Mouse (Mus musculus) CH12.LX (cell line): ENCODE results near the gene Rasgef1a. TPM values are rescaled to one million over a fixed set of nuclear protein-coding genes. Genes with fewer than 3 reads are reported as not detected.

Source experiments
- DNase-seq: peaks from one replicate; pipeline ENCODE4 v3.0.0-alpha.2; 2013; ENCODE audit errors: extremely low read depth
- H3K27ac ChIP-seq: 2 replicates; pipeline ENCODE4 v1.5.1; 2012; ENCODE audit warnings: low read depth, mild to moderate bottlenecking, control low read depth, moderate library complexity; ENCODE audit not compliant: insufficient read depth
- H3K27me3 ChIP-seq: replicated peaks from 2 replicates; pipeline ENCODE3; 2012; ENCODE audit warnings: inconsistent platforms
- H3K36me3 ChIP-seq, 2 experiments: replicated peaks in 1 of 2; 2 replicates each; pipeline versions ENCODE3 to v1.6.1; 2012; ENCODE audit warnings: inconsistent platforms in 1 of 2, low read length in 1 of 2, mild to moderate bottlenecking in 1 of 2, mixed read lengths in 1 of 2, moderate library complexity in 1 of 2; ENCODE audit not compliant: control insufficient read depth in 1 of 2, insufficient read depth in 1 of 2
- H3K4me1 ChIP-seq, 2 experiments: 2 replicates each; pipeline ENCODE4 v1.6.1; 2012; ENCODE audit warnings: inconsistent platforms in 1 of 2, moderate library complexity in 1 of 2; ENCODE audit not compliant: insufficient read depth in 2 of 2, control insufficient read depth in 1 of 2
- H3K4me2 ChIP-seq: 2 replicates; pipeline ENCODE4 v1.6.1; 2012; ENCODE audit warnings: low read depth, mild to moderate bottlenecking, control low read depth; ENCODE audit not compliant: poor library complexity, insufficient read depth, severe bottlenecking
- H3K4me3 ChIP-seq, 3 experiments: fragments of 150-350 bp in 1 of 3; sonication (generic) in 1 of 3; replicated peaks in 1 of 3; 2 replicates each; pipeline versions ENCODE3 to v1.5.1; 2011 to 2012; ENCODE audit warnings: low read depth in 2 of 3, low read length in 2 of 3, mild to moderate bottlenecking in 2 of 3, moderate library complexity in 2 of 3, control low read depth in 1 of 3, improper control_type of control experiment in 1 of 3, inconsistent platforms in 1 of 3, mixed read lengths in 1 of 3; ENCODE audit not compliant: poor library complexity in 1 of 3
- H3K79me2 ChIP-seq: replicated peaks from 2 replicates; pipeline ENCODE4 v1.6.1; 2012; ENCODE audit warnings: mild to moderate bottlenecking, moderate library complexity; ENCODE audit not compliant: control insufficient read depth, poor library complexity, insufficient read depth, severe bottlenecking; ENCODE audit errors: extremely low read depth
- H3K9ac ChIP-seq: 2 replicates; pipeline ENCODE4 v1.6.1; 2012; ENCODE audit warnings: low read depth, mild to moderate bottlenecking, control low read depth, moderate library complexity; ENCODE audit not compliant: insufficient read depth
- H3K9me3 ChIP-seq: replicated peaks from 2 replicates; pipeline ENCODE3; 2012; ENCODE audit warnings: low read length, inconsistent platforms, mixed read lengths
- CTCF ChIP-seq, 2 experiments: IDR thresholded peaks in 1 of 2; conservative IDR thresholded peaks in 1 of 2; 2 replicates each; pipeline ENCODE4 v1.5.1; 2011 to 2012; ENCODE audit warnings: low read depth in 2 of 2, low read length in 2 of 2, improper control_type of control experiment in 1 of 2, inconsistent platforms in 1 of 2, mild to moderate bottlenecking in 1 of 2, moderate library complexity in 1 of 2
- E2F4 ChIP-seq: IDR thresholded peaks from 2 replicates; pipeline ENCODE4 v1.6.1; 2011; ENCODE audit warnings: low read depth, low read length, improper control_type of control experiment; ENCODE audit not compliant: insufficient replicate concordance
- ETS1 ChIP-seq: conservative IDR thresholded peaks from 2 replicates; pipeline ENCODE4 v1.6.1; 2012; ENCODE audit warnings: low read depth, mild to moderate bottlenecking, inconsistent platforms, low read length, improper control_type of control experiment, moderate library complexity
- IRF4 ChIP-seq: IDR thresholded peaks from 2 replicates; pipeline ENCODE4 v1.6.1; 2014; ENCODE audit warnings: low read depth, mild to moderate bottlenecking, inconsistent platforms, low read length, improper control_type of control experiment
- JUN ChIP-seq: IDR thresholded peaks from 2 replicates; pipeline ENCODE4 v1.6.1; 2011; ENCODE audit warnings: low read depth, mild to moderate bottlenecking, low read length, improper control_type of control experiment, moderate library complexity; ENCODE audit not compliant: insufficient read depth
- JUND ChIP-seq: conservative IDR thresholded peaks from 2 replicates; pipeline ENCODE4 v1.6.1; 2011; ENCODE audit warnings: low read depth, low read length, improper control_type of control experiment
- MAFK ChIP-seq: IDR thresholded peaks from 2 replicates; pipeline ENCODE4 v1.6.1; 2011; ENCODE audit warnings: low read length, improper control_type of control experiment; ENCODE audit not compliant: insufficient replicate concordance
- MAZ ChIP-seq: IDR thresholded peaks from 2 replicates; pipeline ENCODE4 v1.6.1; 2012; ENCODE audit warnings: low read depth, mild to moderate bottlenecking, inconsistent platforms, low read length, improper control_type of control experiment, moderate library complexity
- MXI1 ChIP-seq: IDR thresholded peaks from 2 replicates; pipeline ENCODE4 v1.6.1; 2011; ENCODE audit warnings: mild to moderate bottlenecking, low read depth, low read length, improper control_type of control experiment
- NELFE ChIP-seq: IDR thresholded peaks from 2 replicates; pipeline ENCODE4 v1.6.1; 2011; ENCODE audit warnings: low read depth, low read length, improper control_type of control experiment
- PAX5 ChIP-seq: IDR thresholded peaks from 2 replicates; pipeline ENCODE4 v1.6.1; 2012; ENCODE audit warnings: low read length, inconsistent platforms, mixed read lengths
- POLR2AphosphoS2 ChIP-seq: IDR thresholded peaks from 2 replicates; pipeline ENCODE4 v1.6.1; 2011; ENCODE audit warnings: low read depth, low read length, improper control_type of control experiment
- SIN3A ChIP-seq: IDR thresholded peaks from 2 replicates; pipeline ENCODE4 v1.6.1; 2012; ENCODE audit warnings: low read length, improper control_type of control experiment, inconsistent platforms
- TCF12 ChIP-seq: IDR thresholded peaks from 2 replicates; pipeline ENCODE4 v1.6.1; 2014; ENCODE audit warnings: low read depth, mild to moderate bottlenecking, inconsistent platforms, low read length, improper control_type of control experiment
- USF1 ChIP-seq: IDR thresholded peaks from 2 replicates; pipeline ENCODE4 v1.6.1; 2014; ENCODE audit warnings: low read depth, mild to moderate bottlenecking, inconsistent platforms, low read length, improper control_type of control experiment
- ZKSCAN1 ChIP-seq: IDR thresholded peaks from 2 replicates; pipeline ENCODE4 v1.6.1; 2012; ENCODE audit warnings: low read depth, inconsistent platforms, low read length, improper control_type of control experiment, borderline replicate concordance
- dilution Hi-C: fragments of 300-500 bp; cut with MboI; formaldehyde crosslinking; loops from 2 replicates; pipeline ENCODE4 v1.14.3; 2020; ENCODE audit warnings: low sequenced_read_pairs; ENCODE audit not compliant: extremely low pct_unique_long_range_greater_than_20kb, extremely low pct_ligation_motif_present
- in situ Hi-C: fragments of 300-500 bp; cut with MboI; formaldehyde crosslinking; loops from 3 replicates; pipeline ENCODE4 v1.14.3; 2019; ENCODE audit warnings: low sequenced_read_pairs, low pct_ligation_motif_present, low pct_unique_long_range_greater_than_20kb, mixed read lengths
- polyA plus RNA-seq: library from polyadenylated mRNA; unstranded; fragments of >175 nt; gene quantifications from 2 replicates; pipeline ENCODE4 v1.2.1, GENCODE M21; 2012; ENCODE audit warnings: low read depth; ENCODE audit not compliant: insufficient read length
- total RNA-seq, 2 experiments: library from RNA; depleted of rRNA; stranded (reverse); fragments of 300-350 nt in 1 of 2; fragments of >200 nt in 1 of 2; gene quantifications; 2 replicates each; pipeline ENCODE4 v1.2.3; 2012 to 2014

Gene Rasgef1a
- total and polyA plus RNA-seq, 3 experiments, result 0.13 TPM; not detected in 2

DNA sequence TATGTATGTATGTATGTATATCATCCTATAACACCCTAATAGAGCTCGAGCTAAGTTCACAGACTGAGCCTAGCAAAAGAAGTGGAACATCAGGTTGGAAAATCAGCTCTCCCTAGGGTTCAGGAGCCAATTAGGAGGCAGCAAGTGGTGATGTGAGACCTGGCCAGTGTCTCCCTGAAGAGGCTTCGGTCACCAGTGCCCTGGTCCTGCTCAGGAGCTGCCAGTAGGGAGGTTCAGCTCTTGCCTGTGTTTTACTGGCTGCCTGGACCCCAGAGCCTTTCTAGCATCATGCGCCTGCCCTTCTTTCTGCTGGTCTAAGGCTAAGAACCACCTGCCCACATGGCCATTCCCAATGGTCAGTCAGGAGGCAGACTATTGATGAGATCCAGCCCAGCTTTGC, 35.3 kb downstream of the Rasgef1a start:
- H3K27ac ChIP-seq, result no peak overlapping the region
- in situ Hi-C loops (no loop called here), dilution Hi-C loops (no loop called here)
- H3K9ac ChIP-seq, result no peak overlapping the region
- peaks cover 77% of the 10 kb centered on the region for H3K27me3 ChIP-seq
- H3K79me2 ChIP-seq, result no peaks in the 10 kb centered on the region
- H3K4me1 ChIP-seq, result no peaks in the 10 kb centered on the region
- no peaks in the 10 kb centered on the region for H3K36me3 ChIP-seq
- no peak overlapping the region for H3K4me2 ChIP-seq
- H3K4me3 ChIP-seq, result no peak overlapping the region
- TF ChIP-seq CTCF (conservative IDR thresholded peaks at IDR 0.05 in 1 of 2, IDR thresholded peaks at IDR 0.05 in 1 of 2; ENCODE audit: low read depth in 2 of 2, low read length in 2 of 2), result no peak
- no peak for TF ChIP-seq ZKSCAN1
- no peak for TF ChIP-seq PAX5
- no peak for TF ChIP-seq MAFK
- TF ChIP-seq NELFE, result no peak
- H3K9me3 ChIP-seq, result peaks cover 4% of the 10 kb centered on the region
- DNase-seq, result no peak

DNA sequence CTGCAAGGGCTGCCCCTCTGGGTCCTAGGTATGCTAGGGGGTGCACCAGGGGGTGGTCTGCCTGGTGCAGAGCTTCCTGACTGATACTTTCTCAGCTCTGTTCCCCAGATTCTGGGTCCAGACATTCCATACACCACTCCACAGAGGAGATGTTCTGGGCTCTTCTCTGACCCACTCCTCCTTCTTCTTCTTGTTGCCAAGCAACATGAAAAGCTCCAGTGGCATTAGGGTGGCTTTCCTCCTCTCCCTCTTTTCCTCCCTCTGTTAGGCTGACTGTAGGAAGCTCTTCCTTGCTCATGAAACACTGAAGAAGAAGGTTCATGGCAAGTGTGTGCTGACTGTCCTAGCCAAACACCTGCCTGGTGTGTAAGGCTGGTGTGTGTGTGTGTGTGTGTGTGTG, 35.7 kb downstream of the Rasgef1a start:
- H3K4me1 ChIP-seq, result no peaks in the 10 kb centered on the region
- H3K27ac ChIP-seq, result no peak overlapping the region
- H3K9me3 ChIP-seq, result peaks cover 4% of the 10 kb centered on the region
- no peak for TF ChIP-seq ETS1
- no peak for TF ChIP-seq JUND
- TF ChIP-seq ZKSCAN1, result no peak
- no peak for TF ChIP-seq POLR2AphosphoS2
- no peak for TF ChIP-seq MXI1
- TF ChIP-seq TCF12, result no peak
- no peak for TF ChIP-seq MAZ
- no peak for TF ChIP-seq E2F4
- no peak for TF ChIP-seq JUN
- no peak for TF ChIP-seq SIN3A
- TF ChIP-seq IRF4, result no peak
- no peak for TF ChIP-seq USF1
- TF ChIP-seq, all 38 proteins: peak for 0
- H3K9ac ChIP-seq, result no peak overlapping the region
- dilution Hi-C loops (no loop called here), in situ Hi-C loops (no loop called here)
- no peak overlapping the region for H3K4me2 ChIP-seq
- H3K27me3 ChIP-seq, result peaks cover 81% of the 10 kb centered on the region
- no peaks in the 10 kb centered on the region for H3K36me3 ChIP-seq
- no peak overlapping the region for H3K4me3 ChIP-seq
- no peak for DNase-seq
- H3K79me2 ChIP-seq, result no peaks in the 10 kb centered on the region
